Mouse (Mus musculus) C2C12 (cell line): ENCODE results near the gene Apobec1.

Source experiments
- CTCF ChIP-seq: IDR thresholded peaks from one replicate; pipeline ENCODE4 v1.5.1; 2011; ENCODE audit not compliant: control insufficient read depth, insufficient read depth, insufficient read length
- MAX ChIP-seq: IDR thresholded peaks from one replicate; pipeline ENCODE4 v1.6.1; 2011; ENCODE audit warnings: mild to moderate bottlenecking, control low read depth
- MYOG ChIP-seq: IDR thresholded peaks from one replicate; pipeline ENCODE4 v1.6.1; 2011; ENCODE audit not compliant: control insufficient read depth, insufficient read length; ENCODE audit errors: extremely low read depth

- TF ChIP-seq MYOG (no peak), CTCF (no peak), MAX (no peak)
These were observed 48.6 kb downstream of the Apobec1 start, which contains the start of gene Aicda for GRCm38 (mm10) chr6:122553606-122554005.
